Mouse (Mus musculus) neutrophil, adult 65 days (primary cell): Measurements from ENCODE around the gene Olfr392. TPM values are rescaled to one million over a fixed set of nuclear protein-coding genes. Genes with fewer than 3 reads are reported as not detected.

Source experiments
- total RNA-seq: library from RNA; stranded (reverse); gene quantifications from 2 replicates; pipeline ENCODE4 v1.2.4, GENCODE M21; 2023

Olfr392 gene
- not detected in 2 replicates for total RNA-seq

DNA sequence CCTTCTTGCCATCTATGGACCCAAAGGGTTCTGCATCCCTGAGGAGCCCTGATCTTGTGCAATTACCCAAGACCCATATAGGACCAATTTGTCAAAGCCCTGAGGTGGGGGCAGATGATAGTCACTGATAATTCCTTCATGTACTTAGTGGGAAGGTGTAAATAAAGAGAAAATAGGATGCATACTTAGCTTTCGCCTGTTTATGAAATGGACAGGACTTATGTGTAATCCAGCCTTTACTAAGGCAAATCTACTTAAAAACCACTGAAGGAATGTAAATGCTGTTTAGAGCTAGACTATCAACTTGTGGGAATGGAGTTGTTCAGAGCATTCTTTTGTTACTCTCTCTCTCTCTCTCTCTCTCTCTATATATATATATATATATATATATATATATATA, at the start of gene Olfr392:
Gene Olfr392 (minus strand): TSS at position 101 of the 400 bp plus-strand sequence.

GRCm38 (mm10) chr11:73851354-73851753, 34.5 kb upstream of the Olfr392 start, which contains the start of gene Olfr393:
Gene Olfr393, minus strand, starts transcription at chr11:73851454.

GRCm38 (mm10) chr11:73802952-73803351, 13.9 kb downstream of the Olfr392 start, which contains the start of gene Olfr391-ps:
Gene Olfr391-ps, minus strand, starts transcription at chr11:73803052.

GRCm38 (mm10) chr11:73782664-73783063, 34.2 kb downstream of the Olfr392 start, which contains the start of gene Olfr390:
Gene Olfr390, plus strand, starts transcription at chr11:73782964.

DNA sequence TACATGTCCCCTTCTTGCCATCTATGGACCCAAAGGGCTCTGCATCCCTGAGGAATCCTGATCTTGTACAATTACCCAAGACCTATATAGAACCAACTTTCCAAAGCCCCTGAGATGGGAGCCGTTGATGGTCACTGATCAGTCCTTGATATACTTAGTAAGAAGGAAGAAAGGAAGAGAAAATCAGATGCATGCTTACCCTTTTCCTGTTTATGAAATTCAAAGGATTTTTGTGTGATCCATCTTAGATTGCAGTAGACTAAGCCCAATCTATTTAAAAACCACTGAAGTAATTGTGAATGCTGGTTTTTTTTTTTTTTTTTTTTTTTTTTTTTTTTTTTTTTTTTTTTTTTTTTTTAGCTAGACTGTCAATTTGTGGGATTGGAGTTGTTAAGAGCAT, 36.2 kb downstream of the Olfr392 start, which contains the start of gene Olfr389:
Gene Olfr389 (minus strand): TSS at position 101 of the 400 bp plus-strand sequence.

Other genes starting within 250 kb of the Olfr392 start
- gene Olfr385, start 224.0 kb downstream of the Olfr392 start, total RNA-seq, result not detected in 2 replicates
- not detected in 2 replicates for gene Olfr384, start 218.5 kb downstream of the Olfr392 start, total RNA-seq
- gene Zfp735, start 128.3 kb downstream of the Olfr392 start, total RNA-seq, result not detected in 2 replicates
- not detected in 2 replicates for gene Olfr389, start 36.3 kb downstream of the Olfr392 start, total RNA-seq
- gene Olfr390, start 34.1 kb downstream of the Olfr392 start, total RNA-seq, result not detected in 2 replicates
- not detected in 2 replicates for gene Olfr391-ps, start 14.0 kb downstream of the Olfr392 start, total RNA-seq
- not detected in 2 replicates for gene Olfr393, start 34.4 kb upstream of the Olfr392 start, total RNA-seq
- gene Olfr394, start 73.7 kb upstream of the Olfr392 start, total RNA-seq, result not detected in 2 replicates
- not detected in 2 replicates for gene Olfr395, start 92.2 kb upstream of the Olfr392 start, total RNA-seq
- gene Olfr23, start 119.6 kb upstream of the Olfr392 start, total RNA-seq, result not detected in 2 replicates
- gene Olfr397, start 143.8 kb upstream of the Olfr392 start, total RNA-seq, result not detected in 2 replicates
- not detected in 2 replicates for gene Olfr398, start 173.4 kb upstream of the Olfr392 start, total RNA-seq
- gene Olfr139, start 239.5 kb upstream of the Olfr392 start, total RNA-seq, result not detected in 2 replicates
- not detected in 2 replicates for gene Olfr399, start 239.6 kb upstream of the Olfr392 start, total RNA-seq